Mouse (Mus musculus): Measurements from ENCODE around the gene Pcdh7. TPM values are rescaled to one million over a fixed set of nuclear protein-coding genes. Genes with fewer than 3 reads are reported as not detected.
"Not testable (repeated sequence)": the region's sequence is repeated elsewhere in the genome, so short reads cannot be mapped to it uniquely, and the experiment has no call there.

The Pcdh7 gene
- polyA plus RNA-seq (2014; fragmentation: Nextera tagmentation; extraction: Ambion mirVana) = 14.0 TPM in 2 replicates

GRCm38 (mm10) chr5:57717906-57718875 lies at the start of gene Pcdh7:
Gene Pcdh7 (plus strand): TSS chr5:57717967.
- Histone ChIP-seq H3K4me3 (ENCODE audit: low read depth, low read length) (peak within 1 kb of the TSS; percentile 73), H3K4me2 (ENCODE audit: low read depth, low read length) (peak within 1 kb of the TSS; percentile 86), H3K9ac (ENCODE audit: low read depth, low read length) (peak within 1 kb of the TSS; percentile 75), H3K27ac (replicated peaks; ENCODE audit: low read depth, low read length) (peak within 1 kb of the TSS; percentile 95), H3K27me3 (replicated peaks; ENCODE audit: control insufficient read depth, insufficient read depth, low read length) (peaks cover 10% of the 10 kb centered on the region), H3K4me1 (ENCODE audit: control insufficient read depth, insufficient read depth, low read length) (peaks cover 10% of the 10 kb centered on the region), H3K9me3 (ENCODE audit: control insufficient read depth, low read length) (no peaks in the 10 kb centered on the region), H3K36me3 (ENCODE audit: control insufficient read depth, insufficient read depth, low read length) (no peaks in the 10 kb centered on the region)
- under 1% methylated on average over 66 of the region's 70 CpGs for WGBS
- DNase-seq (ENCODE audit: low spot score) = peak; percentile 92
- ATAC-seq (ENCODE audit: low read depth) = peak; percentile 60

- H3K27me3 ChIP-seq (replicated peaks; ENCODE audit: control insufficient read depth, insufficient read depth, low read length); H3K9ac ChIP-seq (ENCODE audit: low read depth, low read length); H3K27ac ChIP-seq (replicated peaks; ENCODE audit: low read depth, low read length); H3K4me2 ChIP-seq (ENCODE audit: low read depth, low read length); DNase-seq (ENCODE audit: low spot score); H3K9me3 ChIP-seq (ENCODE audit: control insufficient read depth, low read length); H3K4me3 ChIP-seq (ENCODE audit: low read depth, low read length); H3K4me1 ChIP-seq (ENCODE audit: control insufficient read depth, insufficient read depth, low read length); ATAC-seq (ENCODE audit: low read depth); H3K36me3 ChIP-seq (ENCODE audit: control insufficient read depth, insufficient read depth, low read length): not testable (repeated sequence)
- 68% methylated on average over 2 of the region's 2 CpGs for WGBS
Observed at GRCm38 (mm10) chr5:57676970-57677369, 40.8 kb upstream of the Pcdh7 start.

GRCm38 (mm10) chr5:57708396-57708795 lies 9.4 kb upstream of the Pcdh7 start:
- ATAC-seq (ENCODE audit: low read depth) = no peak
- Histone ChIP-seq H3K9ac (ENCODE audit: low read depth, low read length) (no peak overlapping the region), H3K4me1 (ENCODE audit: control insufficient read depth, insufficient read depth, low read length) (no peaks in the 10 kb centered on the region), H3K4me3 (ENCODE audit: low read depth, low read length) (no peak overlapping the region), H3K4me2 (ENCODE audit: low read depth, low read length) (no peak overlapping the region), H3K9me3 (ENCODE audit: control insufficient read depth, low read length) (no peaks in the 10 kb centered on the region), H3K27me3 (replicated peaks; ENCODE audit: control insufficient read depth, insufficient read depth, low read length) (no peaks in the 10 kb centered on the region), H3K27ac (replicated peaks; ENCODE audit: low read depth, low read length) (no peak overlapping the region), H3K36me3 (ENCODE audit: control insufficient read depth, insufficient read depth, low read length) (no peaks in the 10 kb centered on the region)
- 80% methylated on average over 2 of the region's 2 CpGs for WGBS
- no peak for DNase-seq (ENCODE audit: low spot score)

- Histone ChIP-seq H3K4me2 (ENCODE audit: low read depth, low read length) (peak overlapping the region; percentile 86), H3K27ac (replicated peaks; ENCODE audit: low read depth, low read length) (no peak overlapping the region), H3K9me3 (ENCODE audit: control insufficient read depth, low read length) (no peaks in the 10 kb centered on the region), H3K36me3 (ENCODE audit: control insufficient read depth, insufficient read depth, low read length) (no peaks in the 10 kb centered on the region), H3K4me3 (ENCODE audit: low read depth, low read length) (peak overlapping the region; percentile 73), H3K27me3 (replicated peaks; ENCODE audit: control insufficient read depth, insufficient read depth, low read length) (no peaks in the 10 kb centered on the region), H3K9ac (ENCODE audit: low read depth, low read length) (0 out of 2 replicates have a peak overlapping the region, but pooled peaks have one; percentile 75), H3K4me1 (ENCODE audit: control insufficient read depth, insufficient read depth, low read length) (no peaks in the 10 kb centered on the region)
- ATAC-seq (ENCODE audit: low read depth) = no peak
- peak; percentile 71 for DNase-seq (ENCODE audit: low spot score)
- WGBS = 2% methylated on average over 10 of the region's 10 CpGs
Observed at GRCm38 (mm10) chr5:57713980-57714379, 3.8 kb upstream of the Pcdh7 start.

- WGBS = 2% methylated on average over 33 of the region's 45 CpGs
- peak; percentile 55 for ATAC-seq (ENCODE audit: low read depth)
- Histone ChIP-seq H3K4me3 (ENCODE audit: low read depth, low read length) (peak overlapping the region; percentile 73), H3K27ac (replicated peaks; ENCODE audit: low read depth, low read length) (peak overlapping the region; percentile 95), H3K27me3 (replicated peaks; ENCODE audit: control insufficient read depth, insufficient read depth, low read length) (no peaks in the 10 kb centered on the region), H3K9ac (ENCODE audit: low read depth, low read length) (peak overlapping the region; percentile 75), H3K9me3 (ENCODE audit: control insufficient read depth, low read length) (no peaks in the 10 kb centered on the region), H3K4me2 (ENCODE audit: low read depth, low read length) (peak overlapping the region; percentile 86), H3K4me1 (ENCODE audit: control insufficient read depth, insufficient read depth, low read length) (no peaks in the 10 kb centered on the region), H3K36me3 (ENCODE audit: control insufficient read depth, insufficient read depth, low read length) (no peaks in the 10 kb centered on the region)
- peak; percentile 81 for DNase-seq (ENCODE audit: low spot score)
Observed at GRCm38 (mm10) chr5:57714621-57715523, 2.9 kb upstream of the Pcdh7 start.

GRCm38 (mm10) chr5:57715524-57716400 lies 2.0 kb upstream of the Pcdh7 start:
- ATAC-seq (ENCODE audit: low read depth) (peak; percentile 67), DNase-seq (ENCODE audit: low spot score) (peak; percentile 92)

GRCm38 (mm10) chr5:57716421-57717237 lies 1.1 kb upstream of the Pcdh7 start:
- Histone ChIP-seq H3K4me3 (ENCODE audit: low read depth, low read length) (peak overlapping the region; percentile 73), H3K4me1 (ENCODE audit: control insufficient read depth, insufficient read depth, low read length) (peaks cover 10% of the 10 kb centered on the region)
- peak; percentile 93 for DNase-seq (ENCODE audit: low spot score)

More at GRCm38 (mm10) chr5:57715524-57716400, 2.0 kb upstream of the Pcdh7 start:
- H3K27ac ChIP-seq (replicated peaks; ENCODE audit: low read depth, low read length) = peak overlapping the region; percentile 95
- H3K9ac ChIP-seq (ENCODE audit: low read depth, low read length) = peak overlapping the region; percentile 75
- WGBS = 0% methylated on average over 42 of the region's 53 CpGs
- no peaks in the 10 kb centered on the region for H3K36me3 ChIP-seq (ENCODE audit: control insufficient read depth, insufficient read depth, low read length)
- peaks cover 7% of the 10 kb centered on the region for H3K27me3 ChIP-seq (replicated peaks; ENCODE audit: control insufficient read depth, insufficient read depth, low read length)
- peak overlapping the region; percentile 86 for H3K4me2 ChIP-seq (ENCODE audit: low read depth, low read length)
- peak overlapping the region; percentile 73 for H3K4me3 ChIP-seq (ENCODE audit: low read depth, low read length)
- H3K4me1 ChIP-seq (ENCODE audit: control insufficient read depth, insufficient read depth, low read length) = peaks cover 7% of the 10 kb centered on the region; the same call in 1 of the 2 replicates
- no peaks in the 10 kb centered on the region for H3K9me3 ChIP-seq (ENCODE audit: control insufficient read depth, low read length)

More at GRCm38 (mm10) chr5:57716421-57717237, 1.1 kb upstream of the Pcdh7 start:
- Histone ChIP-seq H3K9me3 (ENCODE audit: control insufficient read depth, low read length) (no peaks in the 10 kb centered on the region), H3K9ac (ENCODE audit: low read depth, low read length) (peak overlapping the region; percentile 75), H3K36me3 (ENCODE audit: control insufficient read depth, insufficient read depth, low read length) (no peaks in the 10 kb centered on the region), H3K4me2 (ENCODE audit: low read depth, low read length) (peak overlapping the region; percentile 86), H3K27ac (replicated peaks; ENCODE audit: low read depth, low read length) (peak overlapping the region; percentile 95), H3K27me3 (replicated peaks; ENCODE audit: control insufficient read depth, insufficient read depth, low read length) (peaks cover 10% of the 10 kb centered on the region)
- ATAC-seq (ENCODE audit: low read depth) = peak; percentile 16
- whole genome bisulfite sequencing = 0% methylated on average over 28 of the region's 29 CpGs

Data from embryonic facial prominence, embryonic 14.5 days (tissue).